Mouse (Mus musculus): ENCODE results near the gene Gm4744. TPM values are rescaled to one million over a fixed set of nuclear protein-coding genes. Genes with fewer than 3 reads are reported as not detected.
"Not testable (repeated sequence)": the region's sequence is repeated elsewhere in the genome, so short reads cannot be mapped to it uniquely, and the experiment has no call there.

Gene Gm4744
- not detected in 2 replicates for total RNA-seq (2017)

DNA sequence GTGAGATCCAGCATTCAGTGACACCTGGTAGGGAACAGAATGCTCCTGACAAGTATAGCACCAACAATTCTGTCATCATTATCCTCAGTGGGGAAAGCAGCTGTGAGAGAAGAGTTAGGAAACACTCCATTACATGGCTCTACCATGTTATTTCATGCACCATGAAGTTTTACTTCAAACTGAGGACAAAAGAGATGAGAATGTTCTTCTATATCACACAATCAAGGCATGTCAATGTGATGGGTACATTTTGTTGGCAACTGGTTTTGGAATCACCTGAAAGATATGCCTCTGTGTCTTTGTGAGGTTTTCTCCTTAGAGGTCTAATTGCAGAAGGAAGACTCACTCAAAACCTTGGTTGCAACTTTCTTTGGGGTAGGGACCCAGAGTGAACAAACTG is at the start of gene Gm4744:
Gene Gm4744 (minus strand): TSS at position 101 of the 400 bp plus-strand sequence.
- no peak for ATAC-seq (replicated peaks in 1 of 2; ENCODE audit: insufficient read depth in 1 of 2, low FRiP score in 2 of 2, low TSS enrichment in 1 of 2, low read depth in 1 of 2, poor library complexity in 2 of 2, severe bottlenecking in 2 of 2)

DNA sequence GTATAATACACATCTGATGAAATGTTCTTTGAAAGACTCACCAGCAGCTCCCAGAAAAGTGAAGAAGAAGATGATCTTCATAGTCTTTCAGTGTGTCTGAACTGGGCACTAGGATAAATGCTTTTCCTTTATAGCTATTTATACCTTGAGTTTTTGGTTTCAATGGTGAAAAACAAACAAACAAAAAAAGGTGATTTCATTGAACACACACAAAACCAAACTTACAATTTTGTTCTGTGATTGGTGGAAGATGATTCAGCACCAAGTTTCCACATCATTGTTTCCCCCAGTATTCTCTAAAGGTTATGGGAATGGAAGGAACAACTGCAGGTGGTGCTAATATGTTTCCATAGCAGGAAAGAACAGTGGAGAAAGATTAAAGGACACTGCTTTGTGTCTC is 47.7 kb upstream of the Gm4744 start, which contains the start of gene Gm2663:
Gene Gm2663 (minus strand): TSS at position 101 of the 400 bp plus-strand sequence.
- not testable (repeated sequence) for ATAC-seq (replicated peaks in 1 of 2; ENCODE audit: insufficient read depth in 1 of 2, low FRiP score in 2 of 2, low TSS enrichment in 1 of 2, low read depth in 1 of 2, poor library complexity in 2 of 2, severe bottlenecking in 2 of 2)

DNA sequence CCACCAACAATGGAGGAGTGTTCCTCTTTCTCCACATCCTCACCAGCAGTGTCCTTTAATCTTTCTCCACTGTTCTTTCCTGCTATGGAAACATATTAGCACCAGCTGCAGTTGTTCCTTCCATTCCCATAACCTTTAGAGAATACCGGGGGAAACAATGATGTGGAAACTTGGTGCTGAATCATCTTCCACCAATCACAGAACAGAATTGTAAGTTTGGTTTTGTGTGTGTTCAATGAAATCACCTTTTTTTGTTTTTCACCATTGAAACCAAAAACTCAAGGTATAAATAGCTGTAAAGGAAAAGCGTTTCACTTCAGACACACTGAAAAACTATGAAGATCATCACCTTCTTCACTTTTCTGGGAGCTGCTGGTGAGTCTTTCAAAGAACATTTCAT is 12.8 kb upstream of the Gm4744 start, which contains the start of gene 1810009J06Rik:
Gene 1810009J06Rik (plus strand): TSS at position 301 of the 400 bp plus-strand sequence.
- ATAC-seq (replicated peaks in 1 of 2; ENCODE audit: insufficient read depth in 1 of 2, low FRiP score in 2 of 2, low TSS enrichment in 1 of 2, low read depth in 1 of 2, poor library complexity in 2 of 2, severe bottlenecking in 2 of 2): not testable (repeated sequence)

DNA sequence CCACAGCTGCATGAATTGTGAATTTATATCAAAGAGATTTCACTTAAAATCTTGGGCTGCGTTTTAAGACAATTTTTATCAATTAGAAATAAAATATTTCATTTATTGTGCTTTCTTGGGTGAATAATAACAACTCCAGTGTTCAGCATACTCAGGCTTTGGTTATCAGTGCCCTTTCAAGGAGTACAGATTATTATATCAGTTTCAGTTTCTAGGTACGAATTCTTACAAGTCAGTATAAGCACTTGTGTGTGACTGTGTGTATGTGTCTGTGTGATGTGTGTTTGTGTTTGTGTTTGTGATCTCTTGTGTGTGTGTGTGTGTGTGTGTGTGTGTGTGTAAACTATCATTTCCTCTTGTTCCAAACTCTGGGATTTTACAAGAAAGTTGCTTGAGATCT is 2.0 kb upstream of the Gm4744 start:
- no peak for ATAC-seq (replicated peaks in 1 of 2; ENCODE audit: insufficient read depth in 1 of 2, low FRiP score in 2 of 2, low TSS enrichment in 1 of 2, low read depth in 1 of 2, poor library complexity in 2 of 2, severe bottlenecking in 2 of 2)

DNA sequence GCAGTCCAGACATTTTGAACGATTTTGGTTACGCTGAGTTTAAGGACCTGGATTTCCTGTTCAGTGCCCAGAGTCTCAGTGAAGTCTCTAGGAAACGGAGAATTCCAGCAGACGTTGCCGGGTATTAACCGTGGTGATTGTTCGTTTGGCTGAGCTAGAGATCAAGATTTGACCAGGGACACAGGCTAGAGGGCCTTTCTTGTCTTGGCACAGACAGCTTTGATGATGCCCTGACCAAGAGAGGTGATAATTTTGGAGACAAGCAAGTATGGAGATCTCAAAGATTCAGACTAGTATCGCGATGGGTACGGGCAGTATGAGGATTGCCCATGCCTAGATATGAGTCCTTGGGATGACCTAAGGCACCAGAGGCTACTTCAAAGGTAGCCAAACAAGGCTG is 11.2 kb downstream of the Gm4744 start, which contains the start of gene 1700074P13Rik:
Gene 1700074P13Rik (minus strand): TSS at position 101 of the 400 bp plus-strand sequence.
- no peak for ATAC-seq (replicated peaks in 1 of 2; ENCODE audit: insufficient read depth in 1 of 2, low FRiP score in 2 of 2, low TSS enrichment in 1 of 2, low read depth in 1 of 2, poor library complexity in 2 of 2, severe bottlenecking in 2 of 2)

DNA sequence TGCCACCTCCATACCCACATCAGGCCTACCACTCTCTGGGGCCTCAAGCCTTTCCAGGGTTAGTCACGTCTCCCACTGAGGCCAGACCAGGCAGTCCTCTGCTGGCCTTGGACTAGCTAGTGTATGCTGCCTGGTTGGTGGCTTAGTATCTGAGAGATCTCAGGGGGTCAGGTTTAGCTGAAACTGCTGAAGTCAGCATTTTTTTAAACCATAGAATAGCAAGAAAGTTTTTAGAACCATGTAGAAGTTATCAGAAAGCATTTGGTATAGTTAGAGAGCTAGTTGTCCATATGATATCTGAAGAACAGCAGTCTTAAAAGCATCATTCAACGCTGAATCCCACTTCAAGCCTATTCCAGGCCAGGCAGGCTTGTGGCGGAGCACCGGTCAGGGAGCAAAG is 31.7 kb downstream of the Gm4744 start:
- ATAC-seq (replicated peaks in 1 of 2; ENCODE audit: insufficient read depth in 1 of 2, low FRiP score in 2 of 2, low TSS enrichment in 1 of 2, low read depth in 1 of 2, poor library complexity in 2 of 2, severe bottlenecking in 2 of 2): no peak

DNA sequence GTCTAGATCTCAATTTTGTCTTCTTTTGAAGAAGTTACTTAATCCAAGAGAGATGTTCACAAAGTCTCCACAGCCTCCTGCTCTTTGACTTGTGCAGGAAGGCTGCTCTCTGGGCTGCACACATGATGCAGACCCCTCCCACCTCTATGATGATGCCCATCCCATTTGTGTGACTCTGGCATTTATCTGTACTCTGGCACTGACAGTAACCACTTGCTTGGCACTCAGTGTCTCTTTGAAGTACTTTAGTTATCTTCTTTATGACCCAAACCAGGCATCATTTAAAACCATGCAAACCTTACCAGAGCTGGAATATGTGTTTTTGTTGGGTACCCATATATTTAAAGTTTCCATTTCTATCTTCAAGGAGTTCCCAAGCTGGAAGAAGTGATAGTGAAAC is 51.4 kb downstream of the Gm4744 start, which contains the start of gene Prss58:
Gene Prss58 (minus strand): TSS at position 101 of the 400 bp plus-strand sequence.
- ATAC-seq (replicated peaks in 1 of 2; ENCODE audit: insufficient read depth in 1 of 2, low FRiP score in 2 of 2, low TSS enrichment in 1 of 2, low read depth in 1 of 2, poor library complexity in 2 of 2, severe bottlenecking in 2 of 2): no peak

Other genes with a start within 250 kb of the Gm4744 start
- gene Moxd2, start 64.4 kb downstream of the Gm4744 start, total RNA-seq (2017): not detected in 2 replicates
- gene Prss58, start 51.5 kb downstream of the Gm4744 start, total RNA-seq (2017): not detected in 2 replicates
- gene 1700074P13Rik, start 11.3 kb downstream of the Gm4744 start, total RNA-seq (2017): not detected in 2 replicates
- gene 1810009J06Rik, start 12.9 kb upstream of the Gm4744 start, total RNA-seq (2017): not detected in 2 replicates
- gene Gm2663, start 47.6 kb upstream of the Gm4744 start, total RNA-seq (2017): not detected in 2 replicates
- not detected in 2 replicates for gene 2210010C04Rik, start 83.6 kb upstream of the Gm4744 start, total RNA-seq (2017)

Measured in hematopoietic stem cell, adult 5-6 weeks (primary cell).